Mouse (Mus musculus) liver, postnatal 0 days (tissue): Measurements from ENCODE around the gene Slc39a3. TPM values are rescaled to one million over a fixed set of nuclear protein-coding genes. Genes with fewer than 3 reads are reported as not detected.

ENCODE experiments used
- ATAC-seq: fragments of 200-750 bp; cut with Nextera tagmentation; 2 replicates; pipeline ENCODE4 v1.8.0; 2017; ENCODE audit warnings: mild to moderate bottlenecking, moderate library complexity
- DNase-seq: peaks from one replicate; pipeline ENCODE4 v3.0.0-alpha.2; 2016
- H3K27ac ChIP-seq: fragments of 300-500 bp; sonication (generic); 2 replicates; pipeline ENCODE4 v1.5.1; 2014; ENCODE audit warnings: antibody characterized with exemption, moderate library complexity, mild to moderate bottlenecking, low read depth
- H3K27me3 ChIP-seq: fragments of 300-500 bp; sonication (generic); 2 replicates; pipeline ENCODE4 v1.6.1; 2014; ENCODE audit warnings: low read length, control low read depth, mixed read lengths; ENCODE audit not compliant: insufficient read depth
- H3K36me3 ChIP-seq: fragments of 300-500 bp; sonication (generic); replicated peaks from 2 replicates; pipeline ENCODE4 v1.6.1; 2014; ENCODE audit warnings: mild to moderate bottlenecking, control low read depth, low read length, moderate library complexity, mixed read lengths; ENCODE audit not compliant: insufficient read depth
- H3K4me1 ChIP-seq: fragments of 300-500 bp; sonication (generic); 2 replicates; pipeline ENCODE4 v1.6.1; 2014; ENCODE audit warnings: antibody characterized with exemption, mild to moderate bottlenecking, control low read depth; ENCODE audit not compliant: insufficient read depth
- H3K4me2 ChIP-seq: fragments of 300-500 bp; sonication (generic); 2 replicates; pipeline ENCODE4 v1.6.1; 2014; ENCODE audit warnings: low read depth, mild to moderate bottlenecking, low read length, moderate library complexity, mixed read lengths
- H3K4me3 ChIP-seq: fragments of 300-500 bp; sonication (generic); 2 replicates; pipeline ENCODE4 v1.5.1; 2014; ENCODE audit warnings: low read depth, low read length
- H3K9ac ChIP-seq: fragments of 300-500 bp; sonication (generic); replicated peaks from 2 replicates; pipeline ENCODE4 v1.6.1; 2014; ENCODE audit warnings: mild to moderate bottlenecking, moderate library complexity
- H3K9me3 ChIP-seq: fragments of 300-500 bp; sonication (generic); 2 replicates; pipeline ENCODE4 v1.6.1; 2016; ENCODE audit warnings: mild to moderate bottlenecking, control low read depth, low read length, mixed read lengths
- CTCF ChIP-seq: sonication (generic); IDR thresholded peaks from 2 replicates; pipeline ENCODE4 v1.5.1; 2016; ENCODE audit warnings: antibody characterized with exemption, low read depth
- EP300 ChIP-seq: IDR thresholded peaks from 2 replicates; pipeline ENCODE4 v1.6.1; 2016; ENCODE audit warnings: antibody characterized with exemption, low read depth, mild to moderate bottlenecking
- WGBS: fragments of 180-500 bp; shearing (Covaris S2); extraction: QIAGEN DNeasy Blood & Tissue Kit; methylation state at CpG from one replicate; pipeline ENCODE4 v1.1.7; 2014; ENCODE audit not compliant: insufficient replicate concordance; 5-methylcytosine and 5-hydroxymethylcytosine counted together
- polyA plus RNA-seq: library from polyadenylated mRNA; unstranded; fragments of >200 nt; fragmentation: Nextera tagmentation; extraction: Ambion mirVana; gene quantifications from 2 replicates; pipeline ENCODE4 v1.2.1, GENCODE M21; 2015

Slc39a3 gene
- polyA plus RNA-seq, 1 experiment from 2014 or later, result 4.6 TPM

- H3K27me3 ChIP-seq, result peaks cover 37% of the 10 kb centered on the region
- H3K27ac ChIP-seq, result no peak overlapping the region
- no peak overlapping the region for H3K4me3 ChIP-seq
- no peak for ATAC-seq
- H3K9ac ChIP-seq, result no peak overlapping the region
- H3K4me2 ChIP-seq, result no peak overlapping the region
- 54% methylated on average over 5 of the region's 5 CpGs for WGBS
- H3K36me3 ChIP-seq, result no peaks in the 10 kb centered on the region
- no peaks in the 10 kb centered on the region; the same call in 1 of the 2 replicates for H3K4me1 ChIP-seq
- DNase-seq, result no peak
- H3K9me3 ChIP-seq, result no peaks in the 10 kb centered on the region
- TF ChIP-seq EP300 (no peak), CTCF (no peak)
These were observed 12.8 kb downstream of the Slc39a3 start for GRCm38 (mm10) chr10:81024346-81024937.

GRCm38 (mm10) chr10:81022744-81023143 lies 14.5 kb downstream of the Slc39a3 start:
- no peak overlapping the region for H3K4me2 ChIP-seq
- ATAC-seq (no peak), DNase-seq (no peak)
- TF ChIP-seq CTCF (peak; percentile 52), EP300 (no peak)
- H3K9me3 ChIP-seq, result no peaks in the 10 kb centered on the region
- H3K4me3 ChIP-seq, result no peak overlapping the region
- no peak overlapping the region for H3K9ac ChIP-seq
- WGBS, result 55% methylated on average over 8 of the region's 8 CpGs
- H3K4me1 ChIP-seq, result no peaks in the 10 kb centered on the region; the same call in 1 of the 2 replicates
- no peaks in the 10 kb centered on the region for H3K36me3 ChIP-seq
- H3K27me3 ChIP-seq, result peaks cover 37% of the 10 kb centered on the region
- no peak overlapping the region for H3K27ac ChIP-seq

GRCm38 (mm10) chr10:81021547-81022110 lies 15.6 kb downstream of the Slc39a3 start:
- 8% methylated on average over 25 of the region's 26 CpGs for WGBS

GRCm38 (mm10) chr10:81020207-81020606 lies 17.0 kb downstream of the Slc39a3 start:
- 51% methylated on average over 2 of the region's 2 CpGs for WGBS
- no peak overlapping the region for H3K4me2 ChIP-seq
- TF ChIP-seq EP300 (no peak), CTCF (no peak)
- ATAC-seq, result no peak
- H3K9ac ChIP-seq, result no peak overlapping the region
- DNase-seq, result no peak
- peaks cover 29% of the 10 kb centered on the region for H3K27me3 ChIP-seq
- H3K27ac ChIP-seq, result no peak overlapping the region
- no peaks in the 10 kb centered on the region for H3K36me3 ChIP-seq
- H3K9me3 ChIP-seq, result no peaks in the 10 kb centered on the region
- no peak overlapping the region for H3K4me3 ChIP-seq
- peaks cover 2% of the 10 kb centered on the region; the same call in 1 of the 2 replicates for H3K4me1 ChIP-seq

More at GRCm38 (mm10) chr10:81021547-81022110, 15.6 kb downstream of the Slc39a3 start:
- no peak for DNase-seq
- no peaks in the 10 kb centered on the region for H3K36me3 ChIP-seq
- TF ChIP-seq EP300 (no peak), CTCF (no peak)
- peaks cover 37% of the 10 kb centered on the region for H3K27me3 ChIP-seq
- no peak overlapping the region for H3K4me2 ChIP-seq
- H3K9me3 ChIP-seq, result no peaks in the 10 kb centered on the region
- H3K4me3 ChIP-seq, result no peak overlapping the region
- no peak for ATAC-seq
- H3K4me1 ChIP-seq, result no peaks in the 10 kb centered on the region; the same call in 1 of the 2 replicates
- H3K27ac ChIP-seq, result no peak overlapping the region
- H3K9ac ChIP-seq, result no peak overlapping the region

GRCm38 (mm10) chr10:81019687-81020086 lies 17.5 kb downstream of the Slc39a3 start:
- WGBS, result 65% methylated on average over 6 of the region's 6 CpGs
- no peaks in the 10 kb centered on the region for H3K9me3 ChIP-seq
- H3K4me2 ChIP-seq, result no peak overlapping the region
- H3K27ac ChIP-seq, result no peak overlapping the region
- peaks cover 24% of the 10 kb centered on the region for H3K27me3 ChIP-seq
- 0 out of 2 replicates have a peak, but pooled peaks cover 3% of the 10 kb centered on the region for H3K4me1 ChIP-seq
- no peaks in the 10 kb centered on the region for H3K36me3 ChIP-seq
- TF ChIP-seq EP300 (no peak), CTCF (no peak)
- no peak for DNase-seq
- no peak overlapping the region for H3K4me3 ChIP-seq
- H3K9ac ChIP-seq, result no peak overlapping the region
- ATAC-seq, result no peak

- ATAC-seq (no peak), DNase-seq (peak; percentile 69)
- Histone ChIP-seq H3K4me3 (no peak overlapping the region), H3K4me1 (0 out of 2 replicates have a peak, but pooled peaks cover 6% of the 10 kb centered on the region), H3K9ac (no peak overlapping the region), H3K27ac (no peak overlapping the region), H3K36me3 (no peaks in the 10 kb centered on the region), H3K4me2 (no peak overlapping the region), H3K27me3 (peaks cover 12% of the 10 kb centered on the region; the same call in 1 of the 2 replicates), H3K9me3 (no peaks in the 10 kb centered on the region)
- TF ChIP-seq CTCF (no peak), EP300 (no peak)
- 32% methylated on average over 10 of the region's 10 CpGs for WGBS
These were observed 18.9 kb downstream of the Slc39a3 start for GRCm38 (mm10) chr10:81018326-81018725.
